Mouse (Mus musculus) central nervous system, embryonic 18 days (tissue): ENCODE data around the gene Cacna2d1. TPM values are rescaled to one million over a fixed set of nuclear protein-coding genes. Genes with fewer than 3 reads are reported as not detected.

Source experiments
- polyA plus RNA-seq: library from polyadenylated mRNA; depleted of rRNA; stranded (reverse); fragments of >200 nt; gene quantifications from 2 replicates; pipeline ENCODE4 v1.2.3, GENCODE M21; 2012; rRNA removed

The Cacna2d1 gene
- polyA plus RNA-seq = 42.0 and 46.4 TPM in 2 replicates

GRCm38 (mm10) chr5:15934376-15935233, at the start of gene Cacna2d1:
Cacna2d1 (plus strand) TSS chr5:15934691.

Other genes starting within 250 kb of the Cacna2d1 start
- gene Speer4c, start 220.4 kb upstream of the Cacna2d1 start, polyA plus RNA-seq = not detected in 2 replicates